Mouse (Mus musculus): ENCODE measurements around the gene Gm1113. TPM values are rescaled to one million over a fixed set of nuclear protein-coding genes. Genes with fewer than 3 reads are reported as not detected.

The Gm1113 gene
- not detected in 2 replicates for polyA plus RNA-seq (2014; fragmentation: Nextera tagmentation; extraction: Ambion mirVana)

GRCm38 (mm10) chr9:35518169-35518568, at the start of gene Gm1113:
Gm1113 (minus strand) TSS chr9:35518269.
- H3K36me3 ChIP-seq (ENCODE audit: control insufficient read depth, insufficient read depth, low read length): no peaks in the 10 kb centered on the region
- 64% methylated on average over 3 of the region's 3 CpGs for WGBS
- no peak within 1 kb of the TSS for H3K27ac ChIP-seq (ENCODE audit: low read depth)
- no peak for DNase-seq (ENCODE audit: low spot score)
- H3K9ac ChIP-seq (ENCODE audit: low read length): no peak within 1 kb of the TSS
- ATAC-seq (replicated peaks; ENCODE audit: low FRiP score, low TSS enrichment, low read depth): no peak
- no peaks in the 10 kb centered on the region for H3K9me3 ChIP-seq (ENCODE audit: control insufficient read depth, low read length)
- H3K27me3 ChIP-seq (replicated peaks; ENCODE audit: control insufficient read depth, insufficient read depth, low read length): no peaks in the 10 kb centered on the region
- no peaks in the 10 kb centered on the region for H3K4me1 ChIP-seq (replicated peaks; ENCODE audit: control insufficient read depth, insufficient read depth, low read length)
- H3K4me3 ChIP-seq (ENCODE audit: low read depth, low read length): no peak within 1 kb of the TSS
- no peak within 1 kb of the TSS for H3K4me2 ChIP-seq (ENCODE audit: low read length)

DNA sequence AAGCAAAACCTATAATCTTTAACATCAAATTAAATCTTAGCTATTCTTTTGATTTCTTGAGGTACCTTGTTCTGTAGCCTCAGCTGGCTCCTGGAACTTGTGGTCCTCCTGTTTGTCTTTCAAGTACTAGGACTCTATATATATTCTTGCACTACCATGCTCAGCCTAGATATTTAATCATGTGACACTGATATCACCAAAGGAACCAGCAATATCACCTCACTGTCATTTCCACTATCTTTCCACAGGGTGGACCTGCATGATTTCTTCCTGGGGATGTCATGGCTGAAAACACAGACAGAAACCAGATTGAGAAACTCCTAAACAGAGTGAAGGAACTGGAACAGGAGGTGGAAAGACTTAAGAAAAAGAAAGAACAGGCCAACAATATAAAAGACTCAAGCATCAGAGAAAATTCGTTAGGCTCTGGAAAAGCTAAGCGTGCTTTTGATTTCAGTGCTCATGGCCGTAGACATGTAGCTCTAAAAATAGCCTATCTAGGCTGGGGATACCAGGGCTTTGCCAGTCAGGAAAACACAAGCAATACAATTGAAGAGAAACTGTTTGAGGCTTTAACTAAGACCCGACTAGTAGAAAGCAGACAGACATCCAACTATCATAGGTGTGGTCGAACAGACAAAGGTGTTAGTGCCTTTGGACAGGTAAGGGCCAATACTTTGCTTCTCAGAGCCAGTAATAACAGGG, 46.6 kb upstream of the Gm1113 start:
- Histone ChIP-seq H3K27me3 (replicated peaks; ENCODE audit: control insufficient read depth, insufficient read depth, low read length) (no peaks in the 10 kb centered on the region), H3K9me3 (ENCODE audit: control insufficient read depth, low read length) (no peaks in the 10 kb centered on the region), H3K4me2 (ENCODE audit: low read length) (no peak overlapping the region), H3K9ac (ENCODE audit: low read length) (no peak overlapping the region), H3K4me1 (replicated peaks; ENCODE audit: control insufficient read depth, insufficient read depth, low read length) (peaks cover 14% of the 10 kb centered on the region), H3K4me3 (ENCODE audit: low read depth, low read length) (no peak overlapping the region), H3K27ac (ENCODE audit: low read depth) (no peak overlapping the region), H3K36me3 (ENCODE audit: control insufficient read depth, insufficient read depth, low read length) (peaks cover 61% of the 10 kb centered on the region)
- no peak for ATAC-seq (replicated peaks; ENCODE audit: low FRiP score, low TSS enrichment, low read depth)
- 93% methylated on average over 5 of the region's 5 CpGs for WGBS
- DNase-seq (ENCODE audit: low spot score): peak; percentile 39

- Histone ChIP-seq H3K27me3 (replicated peaks; ENCODE audit: control insufficient read depth, insufficient read depth, low read length) (0 out of 2 replicates have a peak, but pooled peaks cover 7% of the 10 kb centered on the region), H3K4me2 (ENCODE audit: low read length) (no peak overlapping the region), H3K9ac (ENCODE audit: low read length) (no peak overlapping the region), H3K4me1 (replicated peaks; ENCODE audit: control insufficient read depth, insufficient read depth, low read length) (peaks cover 11% of the 10 kb centered on the region; the same call in 1 of the 2 replicates), H3K36me3 (ENCODE audit: control insufficient read depth, insufficient read depth, low read length) (peaks cover 44% of the 10 kb centered on the region), H3K4me3 (ENCODE audit: low read depth, low read length) (no peak overlapping the region), H3K27ac (ENCODE audit: low read depth) (no peak overlapping the region), H3K9me3 (ENCODE audit: control insufficient read depth, low read length) (no peaks in the 10 kb centered on the region)
- ATAC-seq (replicated peaks; ENCODE audit: low FRiP score, low TSS enrichment, low read depth) (no peak), DNase-seq (ENCODE audit: low spot score) (peak; percentile 21)
- 87% methylated on average over 6 of the region's 6 CpGs for WGBS
Observed at GRCm38 (mm10) chr9:35561583-35561982, 43.5 kb upstream of the Gm1113 start.

GRCm38 (mm10) chr9:35561076-35561475, 43.0 kb upstream of the Gm1113 start:
- 93% methylated on average over 11 of the region's 11 CpGs for WGBS
- Histone ChIP-seq H3K9me3 (ENCODE audit: control insufficient read depth, low read length) (no peaks in the 10 kb centered on the region), H3K4me2 (ENCODE audit: low read length) (no peak overlapping the region), H3K4me1 (replicated peaks; ENCODE audit: control insufficient read depth, insufficient read depth, low read length) (peaks cover 11% of the 10 kb centered on the region; the same call in 1 of the 2 replicates), H3K9ac (ENCODE audit: low read length) (no peak overlapping the region), H3K4me3 (ENCODE audit: low read depth, low read length) (no peak overlapping the region), H3K36me3 (ENCODE audit: control insufficient read depth, insufficient read depth, low read length) (peaks cover 39% of the 10 kb centered on the region), H3K27me3 (replicated peaks; ENCODE audit: control insufficient read depth, insufficient read depth, low read length) (0 out of 2 replicates have a peak, but pooled peaks cover 7% of the 10 kb centered on the region), H3K27ac (ENCODE audit: low read depth) (no peak overlapping the region)
- DNase-seq (ENCODE audit: low spot score): peak; percentile 43
- no peak for ATAC-seq (replicated peaks; ENCODE audit: low FRiP score, low TSS enrichment, low read depth)

DNA sequence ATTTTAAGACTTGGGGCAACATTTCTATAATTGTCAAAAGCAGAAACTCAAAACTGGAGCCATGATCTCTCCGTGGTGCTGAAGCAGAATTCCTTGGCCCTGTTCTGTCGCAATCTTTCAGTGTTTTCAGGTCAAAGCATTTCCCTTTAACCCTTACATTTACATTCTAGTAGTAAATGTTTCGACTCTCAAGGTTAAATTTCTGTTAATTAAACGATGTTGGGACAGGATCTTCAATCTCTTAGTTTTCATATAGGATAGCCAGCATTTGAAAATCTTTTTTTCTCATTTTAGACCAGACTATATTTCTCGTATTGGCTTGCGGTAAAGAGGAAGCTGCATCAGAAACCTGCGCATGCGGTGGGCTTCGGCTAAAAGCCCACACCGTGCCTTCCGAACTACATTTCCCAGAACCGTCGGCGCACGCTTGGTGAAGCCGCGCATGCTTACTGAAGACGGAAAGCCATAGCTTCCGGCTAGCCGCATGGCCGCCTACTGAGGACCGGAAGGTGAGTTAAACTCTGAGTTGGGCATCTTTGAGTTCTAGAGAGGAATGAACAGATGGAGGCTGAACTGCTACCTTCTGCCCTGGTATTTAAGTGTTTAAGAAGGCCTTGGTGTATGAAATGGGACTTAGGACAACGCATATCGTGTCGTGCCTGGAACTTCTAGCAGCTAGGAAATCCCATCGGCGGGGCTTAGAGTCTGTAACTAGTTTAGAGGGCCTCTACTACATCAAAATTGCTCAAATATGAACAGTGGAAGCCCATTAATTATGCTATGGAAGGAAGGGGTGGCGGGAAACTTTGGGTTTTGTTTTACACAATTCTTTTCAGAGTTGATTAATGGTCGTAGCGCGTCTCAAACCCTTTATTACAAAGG, 41.2 kb upstream of the Gm1113 start:
- Histone ChIP-seq H3K27me3 (replicated peaks; ENCODE audit: control insufficient read depth, insufficient read depth, low read length) (0 out of 2 replicates have a peak, but pooled peaks cover 7% of the 10 kb centered on the region), H3K4me3 (ENCODE audit: low read depth, low read length) (peak overlapping the region; percentile 80), H3K9me3 (ENCODE audit: control insufficient read depth, low read length) (no peaks in the 10 kb centered on the region), H3K4me1 (replicated peaks; ENCODE audit: control insufficient read depth, insufficient read depth, low read length) (peaks cover 11% of the 10 kb centered on the region; the same call in 1 of the 2 replicates), H3K36me3 (ENCODE audit: control insufficient read depth, insufficient read depth, low read length) (peaks cover 21% of the 10 kb centered on the region), H3K4me2 (ENCODE audit: low read length) (peak overlapping the region; percentile 94), H3K9ac (ENCODE audit: low read length) (peak overlapping the region; percentile 73), H3K27ac (ENCODE audit: low read depth) (no peak overlapping the region)
- ATAC-seq (replicated peaks; ENCODE audit: low FRiP score, low TSS enrichment, low read depth) (peak; percentile 83), DNase-seq (ENCODE audit: low spot score) (peak; percentile 89)
- WGBS: 3% methylated on average over 31 of the region's 31 CpGs

- H3K36me3 ChIP-seq (ENCODE audit: control insufficient read depth, insufficient read depth, low read length): peaks cover 18% of the 10 kb centered on the region
- ATAC-seq (replicated peaks; ENCODE audit: low FRiP score, low TSS enrichment, low read depth): peak; percentile 77
- H3K9me3 ChIP-seq (ENCODE audit: control insufficient read depth, low read length): no peaks in the 10 kb centered on the region
- 0 out of 2 replicates have a peak, but pooled peaks cover 7% of the 10 kb centered on the region for H3K27me3 ChIP-seq (replicated peaks; ENCODE audit: control insufficient read depth, insufficient read depth, low read length)
- peaks cover 11% of the 10 kb centered on the region; the same call in 1 of the 2 replicates for H3K4me1 ChIP-seq (replicated peaks; ENCODE audit: control insufficient read depth, insufficient read depth, low read length)
- peak within 1 kb of the TSS; percentile 94 for H3K4me2 ChIP-seq (ENCODE audit: low read length)
- H3K9ac ChIP-seq (ENCODE audit: low read length): peak within 1 kb of the TSS; percentile 73
- WGBS: under 1% methylated on average over 59 of the region's 59 CpGs
- H3K4me3 ChIP-seq (ENCODE audit: low read depth, low read length): peak within 1 kb of the TSS; percentile 80
- peak; percentile 68 for DNase-seq (ENCODE audit: low spot score)
- no peak within 1 kb of the TSS for H3K27ac ChIP-seq (ENCODE audit: low read depth)
Observed at GRCm38 (mm10) chr9:35558257-35559008, 40.4 kb upstream of the Gm1113 start, which contains the start of the genes Ddx25 and Pus3. Ddx25 (minus strand) TSS chr9:35558528. Pus3 (plus strand) TSS chr9:35558595.

- Histone ChIP-seq H3K4me3 (ENCODE audit: low read depth, low read length) (no peak overlapping the region), H3K36me3 (ENCODE audit: control insufficient read depth, insufficient read depth, low read length) (peaks cover 8% of the 10 kb centered on the region), H3K4me2 (ENCODE audit: low read length) (no peak overlapping the region), H3K27me3 (replicated peaks; ENCODE audit: control insufficient read depth, insufficient read depth, low read length) (0 out of 2 replicates have a peak, but pooled peaks cover 7% of the 10 kb centered on the region), H3K9ac (ENCODE audit: low read length) (no peak overlapping the region), H3K27ac (ENCODE audit: low read depth) (no peak overlapping the region), H3K9me3 (ENCODE audit: control insufficient read depth, low read length) (no peaks in the 10 kb centered on the region), H3K4me1 (replicated peaks; ENCODE audit: control insufficient read depth, insufficient read depth, low read length) (peaks cover 11% of the 10 kb centered on the region; the same call in 1 of the 2 replicates)
- 64% methylated on average over 12 of the region's 12 CpGs for WGBS
- peak; percentile 42 for DNase-seq (ENCODE audit: low spot score)
- ATAC-seq (replicated peaks; ENCODE audit: low FRiP score, low TSS enrichment, low read depth): no peak
Observed at GRCm38 (mm10) chr9:35556494-35557102, 38.5 kb upstream of the Gm1113 start.

Data from intestine, embryonic 14.5 days (tissue).